Mouse (Mus musculus): ENCODE measurements around the gene 2900026A02Rik. TPM values are rescaled to one million over a fixed set of nuclear protein-coding genes. Genes with fewer than 3 reads are reported as not detected.

2900026A02Rik gene
- total RNA-seq, 2 experiments from 2014 or later = 19.6 to 24.6 TPM

DNA sequence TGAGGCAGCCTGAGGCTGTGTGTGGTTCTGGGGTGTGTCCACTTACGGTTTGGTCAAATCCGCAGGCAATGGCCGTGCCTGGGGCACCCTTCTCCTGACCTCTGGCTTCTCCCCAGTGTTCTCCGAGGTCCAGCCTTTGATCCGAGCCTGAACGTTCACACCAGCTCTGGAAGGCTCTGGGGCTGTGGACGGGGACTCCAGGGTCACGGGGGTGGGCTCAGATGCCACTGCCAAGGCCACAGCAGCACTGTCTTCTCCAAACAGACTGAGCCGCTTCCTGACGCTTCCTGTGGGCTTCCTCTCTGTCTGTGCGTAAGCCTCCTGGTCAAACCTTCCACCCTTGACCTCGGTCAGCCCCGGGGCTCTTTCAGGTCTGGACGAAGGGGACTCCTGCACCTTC is 30.5 kb downstream of the 2900026A02Rik start:
- intact Hi-C loops (cut with DNase I) = no loop called here
- Histone ChIP-seq H3K4me3 (no peak overlapping the region), H3K27ac (peak overlapping the region; percentile 49)
- no peak for TF ChIP-seq CTCF (IDR thresholded peaks at IDR 0.05)
- DNase-seq = no peak

DNA sequence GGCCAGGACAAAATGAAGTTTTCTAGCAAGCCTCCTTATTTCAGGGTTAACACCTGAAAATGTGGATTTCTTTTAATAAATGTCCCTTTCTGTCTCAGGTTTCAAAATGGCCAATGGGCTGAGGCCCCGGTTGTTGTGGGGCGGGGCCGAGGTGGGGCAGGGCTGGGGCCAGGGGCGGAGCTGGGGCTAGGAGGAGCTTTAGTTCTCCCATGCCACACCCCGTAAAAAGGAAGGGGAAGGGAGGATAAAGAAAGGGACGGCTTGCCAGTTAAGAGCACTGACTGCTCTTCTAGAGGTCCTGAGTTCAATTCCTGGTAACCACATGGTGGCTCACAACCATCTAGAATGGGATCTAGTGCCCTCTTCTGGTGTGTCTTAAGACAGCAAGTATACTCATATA is 39.6 kb downstream of the 2900026A02Rik start:
- no peak overlapping the region for H3K4me3 ChIP-seq
- intact Hi-C loops (cut with DNase I) = no loop called here
- TF ChIP-seq CTCF (IDR thresholded peaks at IDR 0.05) = peak; percentile 8; the same call in 1 of the 2 replicates
- H3K27ac ChIP-seq = peak overlapping the region; percentile 80
- DNase-seq = no peak

DNA sequence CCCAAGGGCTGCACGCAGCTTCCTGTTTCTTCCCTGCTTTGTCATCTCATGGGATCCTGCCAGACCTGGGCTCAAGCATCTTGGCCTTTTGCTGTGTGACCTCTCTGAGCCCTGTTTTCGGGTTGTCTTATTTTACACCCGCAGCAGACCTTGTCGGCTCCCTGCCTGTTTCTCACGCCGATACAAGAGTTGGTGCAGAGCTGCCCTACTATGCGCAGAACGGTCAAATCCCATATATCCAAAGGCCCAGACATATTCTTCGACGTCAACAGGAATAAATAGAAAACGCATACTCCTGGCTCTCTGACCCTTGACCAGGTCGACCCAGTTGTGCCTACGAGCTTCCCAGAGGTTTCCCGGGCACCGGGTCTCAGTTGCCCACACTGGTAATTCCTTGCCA is 40.3 kb downstream of the 2900026A02Rik start:
- intact Hi-C loops (cut with DNase I) = loop anchor here (1.0 kb wide), 2 partner anchors 41 to 46 kb away; partner anchors contain the start of genes 2900026A02Rik and Tmem211
- DNase-seq = no peak
- Histone ChIP-seq H3K27ac (peak overlapping the region; percentile 80), H3K4me3 (peak overlapping the region; percentile 59)
- TF ChIP-seq CTCF (IDR thresholded peaks at IDR 0.05) = no peak

DNA sequence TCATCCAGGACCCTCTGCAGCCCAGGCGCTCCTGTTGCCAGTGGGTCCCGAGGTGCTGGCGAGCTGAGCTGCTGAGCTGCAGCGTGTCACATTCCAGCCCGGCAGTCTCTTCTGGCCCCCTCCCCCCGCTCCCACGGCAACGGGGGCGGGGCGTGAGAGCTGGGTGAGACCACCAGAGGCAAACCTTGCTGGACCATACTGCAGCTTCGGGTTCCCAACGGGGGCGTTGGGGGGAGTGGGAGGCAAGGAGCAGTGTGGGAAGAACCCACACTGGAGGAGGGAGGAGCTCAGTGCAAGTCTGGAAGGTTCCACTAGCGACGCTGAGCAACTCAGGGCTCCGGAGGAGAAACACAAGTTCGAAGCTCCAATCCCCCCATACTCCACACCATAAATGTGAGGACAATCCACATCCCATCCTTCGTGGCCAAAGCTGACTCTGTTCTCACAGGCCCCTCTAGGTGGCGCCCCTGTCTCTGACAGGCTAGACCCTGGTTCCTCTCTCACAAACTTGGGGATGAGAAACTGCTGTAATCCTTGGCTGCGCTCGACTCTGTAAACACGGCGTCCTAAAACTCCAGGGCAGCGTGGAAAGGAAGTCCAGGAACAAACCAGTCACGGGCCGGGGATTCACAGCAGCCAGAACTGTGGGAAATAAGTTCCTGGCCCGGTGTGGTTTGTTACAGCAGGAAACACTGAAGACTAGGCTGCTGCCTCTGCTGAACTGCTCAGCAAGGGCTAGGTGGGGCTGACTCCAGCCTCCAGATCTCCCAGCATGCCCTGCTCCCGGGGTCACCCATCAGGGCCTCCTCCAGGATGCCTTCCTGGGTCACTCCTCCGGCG is 41.0 kb downstream of the 2900026A02Rik start:
- H3K4me3 ChIP-seq = peak overlapping the region; percentile 59
- intact Hi-C loops (cut with DNase I) = loop anchor here (1.0 kb wide), 2 partner anchors 41 to 46 kb away; partner anchors contain the start of genes 2900026A02Rik and Tmem211
- peak; percentile 91 for DNase-seq
- TF ChIP-seq CTCF (IDR thresholded peaks at IDR 0.05) = peak; percentile 99
- H3K27ac ChIP-seq = peak overlapping the region; percentile 80

DNA sequence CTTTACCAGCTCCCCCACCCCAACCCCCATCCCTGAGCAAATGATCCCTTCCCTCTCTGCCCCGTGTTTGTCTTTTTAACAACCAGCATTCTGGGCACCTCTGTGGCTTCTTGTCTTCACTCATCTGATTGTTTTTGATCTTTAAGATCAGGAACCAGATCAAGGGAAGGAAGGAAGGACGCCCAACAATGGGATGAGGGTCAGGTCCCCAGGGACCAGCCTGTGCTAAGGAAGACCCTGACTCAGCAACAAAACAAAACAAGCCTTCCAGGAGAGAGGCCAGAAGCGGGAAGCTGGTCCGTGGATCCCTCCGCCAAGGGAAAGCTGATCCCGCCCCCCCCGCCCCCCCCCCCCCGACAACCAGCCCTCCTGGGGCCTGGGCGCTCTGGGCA is 41.6 kb downstream of the 2900026A02Rik start:
- no peak for TF ChIP-seq CTCF (IDR thresholded peaks at IDR 0.05)
- peak overlapping the region; percentile 59 for H3K4me3 ChIP-seq
- H3K27ac ChIP-seq = peak overlapping the region; percentile 80
- intact Hi-C loops (cut with DNase I) = no loop called here
- no peak for DNase-seq

DNA sequence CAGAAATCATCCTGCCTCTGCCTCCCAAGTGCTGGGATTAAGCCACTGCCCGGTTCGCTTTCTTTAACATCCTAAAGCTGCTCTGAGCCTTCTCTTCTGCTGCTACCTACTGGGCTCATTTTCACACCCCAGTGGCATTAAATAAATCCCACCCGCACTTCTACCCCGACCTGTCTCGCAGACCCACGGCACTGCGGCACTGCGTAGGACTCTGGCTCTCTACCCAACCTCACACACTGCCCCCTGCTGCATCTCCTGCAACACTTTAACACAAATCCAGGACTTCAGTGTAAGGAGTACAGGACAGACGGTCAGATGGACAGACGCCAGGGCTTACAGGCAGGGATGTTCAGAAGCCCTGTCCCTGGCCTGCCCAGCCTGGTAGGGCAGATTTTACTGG is 45.1 kb downstream of the 2900026A02Rik start:
- intact Hi-C loops (cut with DNase I) = no loop called here
- Histone ChIP-seq H3K27ac (no peak overlapping the region), H3K4me3 (no peak overlapping the region)
- TF ChIP-seq CTCF (IDR thresholded peaks at IDR 0.05) = no peak
- no peak for DNase-seq

DNA sequence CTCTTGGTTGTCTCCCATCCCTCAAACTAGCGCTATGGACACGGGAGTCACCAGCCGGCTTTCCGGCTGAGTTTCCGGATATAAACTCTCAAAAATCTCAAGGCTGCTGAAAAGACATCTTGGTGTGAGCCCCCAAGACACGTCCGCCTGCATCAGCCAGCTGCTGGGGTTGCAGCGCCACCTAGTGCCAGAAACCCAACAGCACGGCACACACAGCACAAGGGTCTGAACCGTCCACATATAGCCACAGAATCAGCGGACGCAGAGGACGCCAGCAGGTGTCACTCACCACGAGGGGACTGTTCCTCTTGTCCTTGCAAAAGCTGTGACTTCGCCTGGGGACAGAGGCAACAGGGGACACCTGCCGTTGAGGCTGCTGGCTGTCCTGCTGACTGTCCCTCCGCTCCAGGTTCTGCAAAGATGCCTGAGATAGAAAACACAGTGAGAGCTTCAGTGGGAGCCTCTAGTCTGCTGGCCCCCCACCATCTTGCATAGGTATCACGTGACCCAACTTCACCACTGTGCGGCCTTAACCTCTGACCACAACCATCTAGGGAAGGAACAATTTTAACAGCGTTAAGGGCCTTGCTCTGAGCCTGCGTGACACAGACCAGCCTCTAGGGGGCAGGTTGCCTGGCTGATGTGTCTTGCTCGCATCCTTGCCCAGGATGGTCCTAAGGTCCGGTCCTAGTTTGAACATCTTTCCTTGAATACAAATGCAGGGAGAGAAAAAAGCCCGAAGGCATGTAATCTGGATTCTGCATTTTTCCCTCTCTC is 45.9 kb downstream of the 2900026A02Rik start:
- DNase-seq = no peak
- Histone ChIP-seq H3K4me3 (no peak overlapping the region), H3K27ac (no peak overlapping the region)
- peak; percentile 63 for TF ChIP-seq CTCF (IDR thresholded peaks at IDR 0.05)
- intact Hi-C loops (cut with DNase I) = no loop called here

DNA sequence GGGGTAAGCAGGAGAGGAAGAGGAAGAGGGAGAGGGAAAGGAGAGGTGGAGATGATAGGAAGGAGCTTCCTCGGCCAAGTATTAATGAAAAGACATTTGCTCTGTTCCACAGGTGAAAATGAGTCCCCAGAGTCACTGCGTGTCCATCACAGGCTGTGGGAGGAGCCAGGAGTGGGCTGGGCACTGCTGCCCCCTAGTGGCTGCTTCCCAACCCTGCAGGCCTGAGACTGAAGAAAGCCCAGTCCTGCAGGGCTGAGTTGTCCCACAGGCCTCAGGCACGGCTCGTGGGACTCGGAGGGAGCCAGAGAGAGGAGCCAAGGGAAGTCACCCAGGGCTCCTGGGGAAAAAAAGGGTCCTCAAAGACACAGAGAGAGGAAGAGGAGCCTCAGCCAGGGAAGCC is 47.7 kb downstream of the 2900026A02Rik start:
- H3K27ac ChIP-seq = no peak overlapping the region

DNA sequence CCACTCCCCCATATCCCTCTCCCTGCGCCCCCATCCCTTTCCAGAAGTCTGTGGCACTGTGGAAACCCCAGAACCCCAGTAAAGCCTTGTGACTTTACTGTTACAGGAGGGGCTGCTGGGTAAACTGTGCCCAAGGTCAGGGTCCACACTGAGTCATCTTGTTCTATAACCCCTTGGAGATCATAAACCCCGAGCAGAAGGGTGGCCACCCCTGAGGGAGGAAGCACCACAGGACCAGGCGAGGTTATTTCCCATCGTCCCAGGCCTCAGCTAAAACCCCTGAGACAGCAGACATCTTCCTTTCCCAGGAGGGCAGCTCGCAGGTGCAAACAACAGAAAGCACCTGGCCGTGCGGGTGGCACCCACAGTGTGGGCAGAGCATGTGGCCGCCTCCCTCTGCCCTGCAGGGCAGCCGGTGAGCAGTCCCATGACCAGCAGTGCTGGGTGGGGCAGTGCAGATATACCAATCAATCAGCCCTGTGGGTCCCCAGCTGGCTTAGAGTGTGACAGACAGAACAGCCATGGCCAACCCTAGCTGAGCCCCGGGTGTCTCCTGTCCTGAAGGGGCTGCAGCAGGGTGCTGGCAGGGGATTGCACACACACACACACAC is 49.0 kb downstream of the 2900026A02Rik start:
- intact Hi-C loops (cut with DNase I) = no loop called here
- DNase-seq = no peak
- no peak for TF ChIP-seq CTCF (IDR thresholded peaks at IDR 0.05)
- H3K27ac ChIP-seq = no peak overlapping the region
- H3K4me3 ChIP-seq = no peak overlapping the region

More for the DNA sequence above, 47.7 kb downstream of the 2900026A02Rik start:
- intact Hi-C loops (cut with DNase I) = no loop called here
- H3K4me3 ChIP-seq = no peak overlapping the region
- peak; percentile 82 for DNase-seq
- TF ChIP-seq CTCF (IDR thresholded peaks at IDR 0.05) = peak; percentile 99

DNA sequence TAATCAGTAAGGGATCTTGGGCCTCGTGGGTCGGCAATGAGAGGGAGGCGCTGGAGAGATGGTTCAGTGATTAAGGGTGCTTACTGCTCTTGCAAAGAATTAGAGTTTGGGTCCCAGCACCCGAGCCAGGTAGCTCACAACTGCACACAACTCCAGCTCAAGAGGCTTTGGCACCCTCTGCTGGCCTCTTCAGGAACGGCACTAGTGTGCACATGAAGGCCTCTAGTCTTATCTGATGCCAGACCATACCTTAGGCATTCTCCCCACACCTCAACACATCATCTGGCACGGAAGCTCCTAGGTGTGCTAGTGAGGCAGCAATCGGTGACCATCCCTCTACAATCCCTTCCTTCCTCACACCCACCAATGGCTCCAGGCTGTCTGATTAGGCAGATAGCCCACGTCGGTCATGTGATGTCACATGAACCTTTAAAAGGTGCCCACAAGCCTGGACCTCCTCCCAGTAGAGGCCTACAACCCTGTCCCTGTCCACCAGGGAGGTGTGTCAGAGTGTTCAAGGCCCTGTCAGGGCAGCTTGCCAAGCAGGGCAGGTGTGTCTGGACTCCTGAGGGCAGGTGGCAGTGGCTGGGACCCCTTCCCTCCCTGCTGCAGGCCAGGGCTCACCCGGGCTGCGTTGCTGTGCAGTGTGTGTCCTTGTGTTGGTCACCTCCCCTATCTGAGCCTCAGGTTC is 50.8 kb downstream of the 2900026A02Rik start:
- intact Hi-C loops (cut with DNase I) = no loop called here
- Histone ChIP-seq H3K4me3 (no peak overlapping the region), H3K27ac (no peak overlapping the region)
- TF ChIP-seq CTCF (IDR thresholded peaks at IDR 0.05) = peak; percentile 63
- no peak for DNase-seq

DNA sequence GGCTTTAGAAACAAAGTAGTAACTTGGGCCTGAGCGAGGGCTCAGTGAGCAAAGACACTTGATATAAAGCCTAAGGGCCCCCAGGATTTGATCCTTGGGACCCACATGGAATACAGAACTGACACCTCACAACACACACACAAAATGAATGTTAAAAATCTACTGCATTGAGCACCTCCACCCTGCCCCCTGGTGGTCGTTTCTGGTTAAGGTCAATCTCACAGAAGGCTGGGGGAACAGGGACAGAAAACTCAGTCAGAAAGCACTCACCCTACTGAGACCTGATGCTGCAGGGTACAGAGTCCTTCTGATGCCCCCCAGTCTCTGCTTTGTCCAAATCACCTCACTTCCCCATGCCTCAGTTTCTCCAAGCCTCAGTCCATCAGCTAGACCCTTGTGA is 53.3 kb downstream of the 2900026A02Rik start:
- intact Hi-C loops (cut with DNase I) = no loop called here
- peak; percentile 70 for TF ChIP-seq CTCF (IDR thresholded peaks at IDR 0.05)
- H3K27ac ChIP-seq = no peak overlapping the region
- H3K4me3 ChIP-seq = no peak overlapping the region
- DNase-seq = no peak

DNA sequence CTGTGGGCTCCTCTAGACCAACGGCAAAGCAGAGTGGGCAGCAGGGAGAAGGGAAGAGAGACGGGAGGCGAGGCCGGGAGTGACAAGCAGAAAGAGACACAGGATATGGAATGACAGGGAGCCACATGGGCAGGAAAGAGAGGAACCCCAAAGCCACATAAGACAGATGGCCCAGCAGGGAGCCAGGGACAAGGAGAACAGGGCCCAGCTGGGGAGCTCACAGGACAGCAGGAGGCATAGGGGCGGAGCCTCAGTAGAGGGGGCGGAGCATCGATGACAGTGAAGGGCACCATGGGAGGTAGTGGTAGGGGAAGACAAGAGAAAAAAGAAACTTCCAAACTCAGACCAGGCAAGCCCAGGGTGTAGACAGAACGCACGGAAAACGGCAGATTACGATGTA is 55.6 kb downstream of the 2900026A02Rik start:
- peak; percentile 63 for DNase-seq

More for the DNA sequence above, 55.6 kb downstream of the 2900026A02Rik start:
- H3K27ac ChIP-seq = peak overlapping the region; percentile 91
- H3K4me3 ChIP-seq = peak overlapping the region; percentile 62
- no peak for TF ChIP-seq CTCF (IDR thresholded peaks at IDR 0.05)
- intact Hi-C loops (cut with DNase I) = no loop called here
